Mouse (Mus musculus) olfactory bulb, adult 2 months (tissue): ENCODE results near the gene Pdcd4.

Experiments
- CTCF ChIP-seq: fragments of 200-500 bp; IDR thresholded peaks from 2 replicates; pipeline ENCODE4 v1.5.1; 2012; ENCODE audit warnings: low read depth, mild to moderate bottlenecking, low read length, moderate library complexity; ENCODE audit not compliant: insufficient read depth
- POLR2A ChIP-seq: fragments of 200-500 bp; IDR thresholded peaks from 2 replicates; pipeline ENCODE4 v1.6.1; 2012; ENCODE audit warnings: mild to moderate bottlenecking, low read depth, low read length, moderate library complexity; ENCODE audit not compliant: insufficient read depth

GRCm38 (mm10) chr19:53861346-53861745 lies 30.7 kb upstream of the Pdcd4 start:
- TF ChIP-seq POLR2A: no peak
- TF ChIP-seq CTCF: no peak
